Mouse (Mus musculus) erythroblast, embryonic 14.5 days (primary cell): ENCODE data around the gene Ccr8. TPM values are rescaled to one million over a fixed set of nuclear protein-coding genes. Genes with fewer than 3 reads are reported as not detected.

Experiments
- H3K27me3 ChIP-seq: 2 replicates; pipeline ENCODE4 v1.6.1; 2012; ENCODE audit warnings: inconsistent platforms; ENCODE audit not compliant: control insufficient read depth
- H3K36me3 ChIP-seq: 2 replicates; pipeline ENCODE4 v1.6.1; 2012; ENCODE audit warnings: mild to moderate bottlenecking, inconsistent platforms; ENCODE audit not compliant: control insufficient read depth
- H3K4me1 ChIP-seq: 2 replicates; pipeline ENCODE4 v1.6.1; 2012; ENCODE audit warnings: inconsistent platforms; ENCODE audit not compliant: control insufficient read depth
- H3K4me3 ChIP-seq: replicated peaks from 2 replicates; pipeline ENCODE3; 2012; ENCODE audit warnings: moderate library complexity, mild to moderate bottlenecking, inconsistent platforms
- H3K9me3 ChIP-seq: 2 replicates; pipeline ENCODE4 v1.6.1; 2012; ENCODE audit warnings: low read length, inconsistent platforms, mixed read lengths; ENCODE audit not compliant: control insufficient read depth
- GATA1 ChIP-seq: IDR thresholded peaks from 2 replicates; pipeline ENCODE4 v1.6.1; 2012; ENCODE audit warnings: low read length, inconsistent platforms, mixed read lengths
- TAL1 ChIP-seq: IDR thresholded peaks from 3 replicates; pipeline ENCODE4 v1.6.1; 2012; ENCODE audit warnings: low read length, inconsistent platforms, mixed read lengths
- polyA plus RNA-seq: library from polyadenylated mRNA; stranded (reverse); fragments of >175 nt; gene quantifications from 2 replicates; pipeline ENCODE4 v1.2.3, GENCODE M21; 2012

The Ccr8 gene
- polyA plus RNA-seq, 1 experiment, result not detected

GRCm38 (mm10) chr9:120110211-120111018, 18.5 kb downstream of the Ccr8 start, which contains the start of gene Slc25a38:
TSS of gene Slc25a38 (plus strand) at chr9:120110374.
- no peaks in the 10 kb centered on the region for H3K27me3 ChIP-seq
- no peaks in the 10 kb centered on the region; the same call in 1 of the 2 replicates for H3K9me3 ChIP-seq
- H3K36me3 ChIP-seq, result peaks cover 28% of the 10 kb centered on the region
- H3K4me1 ChIP-seq, result peaks cover 55% of the 10 kb centered on the region
- peak within 1 kb of the TSS; percentile 94 for H3K4me3 ChIP-seq
- TF ChIP-seq TAL1 (no peak), GATA1 (no peak)

GRCm38 (mm10) chr9:120111156-120111945, 19.4 kb downstream of the Ccr8 start:
- H3K4me3 ChIP-seq, result peak overlapping the region; percentile 94
- no peak for TF ChIP-seq TAL1
- TF ChIP-seq GATA1, result no peak
- H3K36me3 ChIP-seq, result peaks cover 35% of the 10 kb centered on the region
- H3K9me3 ChIP-seq, result no peaks in the 10 kb centered on the region; the same call in 1 of the 2 replicates
- peaks cover 64% of the 10 kb centered on the region for H3K4me1 ChIP-seq
- H3K27me3 ChIP-seq, result no peaks in the 10 kb centered on the region

GRCm38 (mm10) chr9:120112472-120112871, 20.6 kb downstream of the Ccr8 start:
- TF ChIP-seq TAL1 (peak; percentile 56; the same call in 2 of the 3 replicates), GATA1 (peak; percentile 77)
- Histone ChIP-seq H3K4me3 (peak overlapping the region; percentile 59), H3K27me3 (no peaks in the 10 kb centered on the region), H3K9me3 (no peaks in the 10 kb centered on the region; the same call in 1 of the 2 replicates), H3K36me3 (peaks cover 46% of the 10 kb centered on the region), H3K4me1 (peaks cover 75% of the 10 kb centered on the region)

- Histone ChIP-seq H3K36me3 (peaks cover 56% of the 10 kb centered on the region), H3K27me3 (no peaks in the 10 kb centered on the region), H3K4me3 (peak overlapping the region; percentile 59), H3K4me1 (peaks cover 85% of the 10 kb centered on the region), H3K9me3 (no peaks in the 10 kb centered on the region; the same call in 1 of the 2 replicates)
- TF ChIP-seq TAL1, result no peak
- TF ChIP-seq GATA1, result no peak
Measured at GRCm38 (mm10) chr9:120113456-120113855, 21.5 kb downstream of the Ccr8 start.

GRCm38 (mm10) chr9:120114051-120114788, 22.3 kb downstream of the Ccr8 start:
- H3K4me1 ChIP-seq, result peaks cover 88% of the 10 kb centered on the region
- H3K36me3 ChIP-seq, result peaks cover 64% of the 10 kb centered on the region
- peak overlapping the region; percentile 66 for H3K4me3 ChIP-seq
- TF ChIP-seq GATA1 (no peak), TAL1 (no peak)
- no peaks in the 10 kb centered on the region for H3K9me3 ChIP-seq
- H3K27me3 ChIP-seq, result no peaks in the 10 kb centered on the region

GRCm38 (mm10) chr9:120114789-120115151, 22.9 kb downstream of the Ccr8 start:
- peak overlapping the region; percentile 66 for H3K4me3 ChIP-seq
- TF ChIP-seq GATA1 (no peak), TAL1 (no peak)
- H3K4me1 ChIP-seq, result peaks cover 90% of the 10 kb centered on the region
- peaks cover 69% of the 10 kb centered on the region for H3K36me3 ChIP-seq
- H3K27me3 ChIP-seq, result no peaks in the 10 kb centered on the region
- no peaks in the 10 kb centered on the region for H3K9me3 ChIP-seq

DNA sequence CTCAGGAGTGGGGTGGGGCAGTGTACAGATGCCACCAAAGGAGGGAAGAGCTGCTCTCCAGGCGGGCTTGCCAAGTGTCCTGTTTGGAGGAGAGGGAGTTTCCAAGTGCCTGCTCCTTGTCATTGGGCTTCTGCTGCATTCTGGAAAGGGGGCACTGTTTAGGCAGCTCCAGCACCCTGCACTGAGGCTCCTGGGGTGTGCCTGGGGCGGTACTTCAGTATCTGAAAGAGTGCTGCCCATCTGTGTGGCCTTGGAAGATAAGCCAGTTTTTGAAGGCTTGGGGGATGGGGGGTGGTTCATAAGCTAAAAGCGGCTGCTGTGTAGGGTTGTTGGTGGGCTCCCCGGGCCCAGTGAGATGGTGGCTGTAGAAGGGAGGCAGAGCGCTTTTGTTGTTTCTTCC, 23.7 kb downstream of the Ccr8 start:
- peaks cover 94% of the 10 kb centered on the region for H3K4me1 ChIP-seq
- TF ChIP-seq GATA1, result peak; percentile 95
- TF ChIP-seq TAL1, result peak; percentile 87
- peak overlapping the region; percentile 66 for H3K4me3 ChIP-seq
- peaks cover 77% of the 10 kb centered on the region for H3K36me3 ChIP-seq
- H3K9me3 ChIP-seq, result no peaks in the 10 kb centered on the region
- H3K27me3 ChIP-seq, result no peaks in the 10 kb centered on the region

GRCm38 (mm10) chr9:120116184-120116624, 24.3 kb downstream of the Ccr8 start:
- Histone ChIP-seq H3K27me3 (no peaks in the 10 kb centered on the region), H3K4me1 (peaks cover 96% of the 10 kb centered on the region), H3K36me3 (peaks cover 83% of the 10 kb centered on the region), H3K9me3 (no peaks in the 10 kb centered on the region), H3K4me3 (peak overlapping the region; percentile 66)
- TF ChIP-seq TAL1 (no peak), GATA1 (peak; percentile 39; the same call in 1 of the 2 replicates)
